Mouse (Mus musculus) gastrocnemius, adult 2 months (tissue): ENCODE results near the gene Mrps12. TPM values are rescaled to one million over a fixed set of nuclear protein-coding genes. Genes with fewer than 3 reads are reported as not detected.

Experiments used
- DNase-seq: peaks from one replicate; pipeline ENCODE4 v3.0.0; 2022
- H3K27ac ChIP-seq: fragments of 200-600 bp; 2 replicates; pipeline ENCODE4 v1.8.1; 2022; ENCODE audit warnings: mild to moderate bottlenecking
- H3K4me3 ChIP-seq: fragments of 200-600 bp; 2 replicates; pipeline ENCODE4 v1.8.1; 2022; ENCODE audit warnings: mild to moderate bottlenecking, moderate library complexity
- CTCF ChIP-seq: fragments of 200-600 bp; IDR thresholded peaks from 2 replicates; pipeline ENCODE4 v1.8.1; 2022; ENCODE audit warnings: antibody characterized with exemption, mild to moderate bottlenecking, moderate library complexity
- intact Hi-C: fragments of 180-260 bp; cut with DNase I; formaldehyde crosslinking; loops from one replicate; pipeline ENCODE4 v1.15.1; 2025
- total RNA-seq, 2 experiments: library from RNA; stranded (reverse); gene quantifications; 2 replicates each; pipeline ENCODE4 v1.2.3; 2021

Gene Mrps12
- total RNA-seq, 2 experiments from 2014 or later = 36.0 to 41.0 TPM

GRCm38 (mm10) chr7:28693321-28693966, 48.2 kb downstream of the Mrps12 start:
- intact Hi-C loops = no loop called here
- Histone ChIP-seq H3K27ac (peak overlapping the region; percentile 72), H3K4me3 (peak overlapping the region; percentile 78)
- peak; percentile 66 for DNase-seq
- no peak for TF ChIP-seq CTCF

GRCm38 (mm10) chr7:28692545-28693320, 48.9 kb downstream of the Mrps12 start, which contains the start of gene Fbxo27:
TSS of gene Fbxo27 (plus strand) at chr7:28692849.
- peak within 1 kb of the TSS; percentile 72 for H3K27ac ChIP-seq
- no peak for TF ChIP-seq CTCF
- intact Hi-C loops = no loop called here
- peak; percentile 49 for DNase-seq
- H3K4me3 ChIP-seq = peak within 1 kb of the TSS; percentile 78

- DNase-seq = no peak
- no peak overlapping the region for H3K27ac ChIP-seq
- H3K4me3 ChIP-seq = no peak overlapping the region
- intact Hi-C loops = no loop called here
- TF ChIP-seq CTCF = no peak
These were observed 50.5 kb downstream of the Mrps12 start for GRCm38 (mm10) chr7:28691075-28691474.

Other genes with a start within 250 kb of the Mrps12 start
- gene Ifnl2, start 231.4 kb downstream of the Mrps12 start, total RNA-seq = not detected
- gene Ifnl3, start 219.0 kb downstream of the Mrps12 start, total RNA-seq = not detected
- gene Sycn, start 200.9 kb downstream of the Mrps12 start, total RNA-seq = not detected
- not detected for gene Nccrp1, start 194.6 kb downstream of the Mrps12 start, total RNA-seq
- gene Samd4b, start 143.7 kb downstream of the Mrps12 start, total RNA-seq = 10 to 100 TPM; 13.0 to 13.1 TPM
- 1 to 10 TPM; 2.4 to 3.2 TPM for gene Pak4, start 143.6 kb downstream of the Mrps12 start, total RNA-seq
- gene Acp7, start 110.5 kb downstream of the Mrps12 start, total RNA-seq = not detected
- gene Fbxo27, start 49.0 kb downstream of the Mrps12 start, total RNA-seq = under 1 TPM; 0.47 to 0.84 TPM
- gene Fbxo17, start 25.0 kb downstream of the Mrps12 start, total RNA-seq = 1 to 10 TPM; 2.5 to 4.9 TPM
- 10 to 100 TPM; 11.7 to 14.7 TPM for gene Sars2, start 172 bp upstream of the Mrps12 start, total RNA-seq
- not detected for gene Ccer2, start 14.4 kb upstream of the Mrps12 start, total RNA-seq
- 10 to 100 TPM; 91.0 to 92.5 TPM for gene Sirt2, start 24.9 kb upstream of the Mrps12 start, total RNA-seq
- 10 to 100 TPM; 27.1 to 31.3 TPM for gene Nfkbib, start 25.7 kb upstream of the Mrps12 start, total RNA-seq
- gene Rinl, start 47.1 kb upstream of the Mrps12 start, total RNA-seq = under 1 TPM; 0.71 to 0.89 TPM
- 100 to 1,000 TPM; 131 to 143 TPM for gene Hnrnpl, start 66.7 kb upstream of the Mrps12 start, total RNA-seq
- 100 to 1,000 TPM; 173 to 338 TPM for gene Ech1, start 83.4 kb upstream of the Mrps12 start, total RNA-seq
- 1 to 10 TPM; 2.6 to 7.3 TPM for gene Lgals4, start 92.0 kb upstream of the Mrps12 start, total RNA-seq
- not detected for gene Lgals7, start 122.0 kb upstream of the Mrps12 start, total RNA-seq
- gene Capn12, start 139.6 kb upstream of the Mrps12 start, total RNA-seq = under 1 TPM; 0.15 to 0.28 TPM
- gene Actn4, start 220.5 kb upstream of the Mrps12 start, total RNA-seq = 10 to 100 TPM; 27.1 to 40.2 TPM
- gene Eif3k, start 240.0 kb upstream of the Mrps12 start, total RNA-seq = 100 to 1,000 TPM; 122 to 141 TPM
- under 1 TPM; 0.25 to 0.33 TPM for gene Map4k1, start 240.2 kb upstream of the Mrps12 start, total RNA-seq